Mouse (Mus musculus) brain, embryonic 14.5 days (tissue): Measurements from ENCODE around the gene Rad54l.

Source experiments
- CTCF ChIP-seq: fragments of 200-500 bp; IDR thresholded peaks from 2 replicates; pipeline ENCODE4 v1.5.1; 2012; ENCODE audit warnings: inconsistent platforms, mild to moderate bottlenecking, moderate library complexity, borderline replicate concordance; ENCODE audit not compliant: insufficient read depth, insufficient read length; ENCODE audit errors: extremely low read depth
- POLR2A ChIP-seq: fragments of 200-500 bp; IDR thresholded peaks from 2 replicates; pipeline ENCODE4 v1.6.1; 2012; ENCODE audit warnings: mild to moderate bottlenecking, inconsistent platforms, borderline replicate concordance; ENCODE audit not compliant: poor library complexity, insufficient read depth, insufficient read length, severe bottlenecking; ENCODE audit errors: extremely low read depth

- TF ChIP-seq POLR2A = peak; percentile 96
- TF ChIP-seq CTCF = no peak
Measured at GRCm38 (mm10) chr4:116074861-116075620, 48.4 kb downstream of the Rad54l start, which contains the start of the genes Uqcrh and Lrrc41.
